Mouse (Mus musculus) cerebellum, postnatal 25 days (tissue): Measurements from ENCODE around the gene Mad2l2.

ENCODE experiments used
- DNase-seq, 2 experiments: peaks; one replicate each; pipeline ENCODE4 v3.0.0; 2021; ENCODE audit warnings: mixed read lengths in 2 of 2

Gene Mad2l2

GRCm38 (mm10) chr4:148149540-148149939, 19.4 kb downstream of the Mad2l2 start:
- DNase-seq: no peak

- DNase-seq: no peak
Measured at GRCm38 (mm10) chr4:148150242-148150641, 20.1 kb downstream of the Mad2l2 start.

- no peak for DNase-seq
Measured at GRCm38 (mm10) chr4:148150953-148151266, 20.7 kb downstream of the Mad2l2 start.

- DNase-seq: peak; percentile 89 to 92
Measured at GRCm38 (mm10) chr4:148151267-148152168, 21.3 kb downstream of the Mad2l2 start, which contains the start of gene Fbxo6. Fbxo6 (minus strand) TSS chr4:148152140.

- no peak for DNase-seq
Measured at GRCm38 (mm10) chr4:148152547-148152946, 22.4 kb downstream of the Mad2l2 start.

GRCm38 (mm10) chr4:148154006-148154405, 23.8 kb downstream of the Mad2l2 start:
- DNase-seq: no peak

- DNase-seq: peak in 1 of 2 experiments; percentile 76
Measured at GRCm38 (mm10) chr4:148154982-148155381, 24.8 kb downstream of the Mad2l2 start.

GRCm38 (mm10) chr4:148158436-148159348, 28.5 kb downstream of the Mad2l2 start:
- DNase-seq: peak; percentile 66

- DNase-seq: peak; percentile 98
Measured at GRCm38 (mm10) chr4:148159544-148160435, 29.6 kb downstream of the Mad2l2 start.

GRCm38 (mm10) chr4:148160436-148161390, 30.5 kb downstream of the Mad2l2 start, which contains the start of the genes Fbxo44 and Fbxo2:
Fbxo44 (minus strand) TSS chr4:148160482.
Fbxo2 (plus strand) TSS chr4:148160621.
- DNase-seq: peak; percentile 73 to 79

GRCm38 (mm10) chr4:148164002-148164439, 33.8 kb downstream of the Mad2l2 start:
- DNase-seq: peak; percentile 69 to 77

- DNase-seq: no peak
Measured at GRCm38 (mm10) chr4:148164461-148164860, 34.3 kb downstream of the Mad2l2 start.

- DNase-seq: peak in 1 of 2 experiments; percentile 31
Measured at GRCm38 (mm10) chr4:148165551-148165950, 35.4 kb downstream of the Mad2l2 start.

- peak; percentile 41 to 69 for DNase-seq
Measured at GRCm38 (mm10) chr4:148166431-148166830, 36.2 kb downstream of the Mad2l2 start.

- DNase-seq: peak; percentile 75 to 88
Measured at GRCm38 (mm10) chr4:148166986-148167385, 36.8 kb downstream of the Mad2l2 start.

- DNase-seq: peak; percentile 75 to 85
Measured at GRCm38 (mm10) chr4:148168287-148168686, 38.1 kb downstream of the Mad2l2 start.

- DNase-seq: peak in 1 of 2 experiments; percentile 18
Measured at GRCm38 (mm10) chr4:148169586-148169985, 39.4 kb downstream of the Mad2l2 start.

GRCm38 (mm10) chr4:148170842-148171241, 40.7 kb downstream of the Mad2l2 start:
- peak; percentile 73 to 78 for DNase-seq

- DNase-seq: no peak
Measured at GRCm38 (mm10) chr4:148171261-148171660, 41.1 kb downstream of the Mad2l2 start.

GRCm38 (mm10) chr4:148173811-148174494, 43.8 kb downstream of the Mad2l2 start:
- peak; percentile 69 to 74 for DNase-seq
